Mouse (Mus musculus) retina, postnatal 1 day (tissue): ENCODE measurements at regions not wholly inside any gene's neighbourhood (a gene's known extent, or its start where the extent isn't known, plus 50 kb on each side); places are given as distances from the start of the nearest gene placed in this dataset.

ENCODE experiments used
- DNase-seq: peaks from one replicate; pipeline ENCODE4 v3.0.0-alpha.2; 2012

GRCm38 (mm10) chr2:122863343-122863970, 98.4 kb downstream of the Sqor start:
- DNase-seq: no peak

- no peak for DNase-seq
Observed at GRCm38 (mm10) chr2:122863971-122864348, 98.9 kb downstream of the Sqor start.

- DNase-seq: no peak
Observed at GRCm38 (mm10) chr2:122887111-122887510, 122.1 kb downstream of the Sqor start.

GRCm38 (mm10) chr2:122887526-122887925, 122.5 kb downstream of the Sqor start:
- DNase-seq: no peak

GRCm38 (mm10) chr2:122905129-122906072, 140.4 kb downstream of the Sqor start:
- peak; percentile 6 for DNase-seq

- DNase-seq: peak; percentile 44
Observed at GRCm38 (mm10) chr2:122916772-122917171, 151.7 kb downstream of the Sqor start.

GRCm38 (mm10) chr2:122937922-122938321, 172.9 kb downstream of the Sqor start:
- DNase-seq: peak; percentile 19

GRCm38 (mm10) chr2:122944841-122945240, 179.8 kb downstream of the Sqor start:
- peak; percentile 3 for DNase-seq

- DNase-seq: no peak
Observed at GRCm38 (mm10) chr2:122945891-122946290, 180.9 kb downstream of the Sqor start.

GRCm38 (mm10) chr2:122949031-122949430, 184.0 kb downstream of the Sqor start:
- DNase-seq: no peak

GRCm38 (mm10) chr2:122961701-122962100, 196.7 kb downstream of the Sqor start:
- DNase-seq: no peak

GRCm38 (mm10) chr2:122968809-122969628, 204.0 kb downstream of the Sqor start:
- DNase-seq: no peak
